Mouse (Mus musculus): ENCODE results near the gene Bpgm. TPM values are rescaled to one million over a fixed set of nuclear protein-coding genes. Genes with fewer than 3 reads are reported as not detected.

Gene Bpgm
- total and polyA plus RNA-seq, 2 experiments from 2014 or later = 51.4 to 80.6 TPM

- no peaks in the 10 kb centered on the region for H3K4me1 ChIP-seq (ENCODE audit: insufficient read depth, low read length)
- H3K9ac ChIP-seq (replicated peaks; ENCODE audit: low read length, poor library complexity, severe bottlenecking) = no peak overlapping the region
- DNase-seq (ENCODE audit: low spot score) = no peak
- H3K36me3 ChIP-seq (ENCODE audit: insufficient read depth, low read length) = no peaks in the 10 kb centered on the region
- H3K27me3 ChIP-seq (ENCODE audit: insufficient read depth, low read length) = no peaks in the 10 kb centered on the region
- H3K9me3 ChIP-seq (ENCODE audit: low read length) = no peaks in the 10 kb centered on the region
- no peak overlapping the region for H3K4me3 ChIP-seq (ENCODE audit: low read depth, low read length)
- no peak overlapping the region for H3K27ac ChIP-seq (ENCODE audit: low read depth, low read length)
- H3K4me2 ChIP-seq (ENCODE audit: low read depth, low read length, poor library complexity, severe bottlenecking) = no peak overlapping the region
- ATAC-seq (ENCODE audit: low FRiP score) = no peak
- 82% methylated on average over 5 of the region's 5 CpGs for WGBS
- TF ChIP-seq CTCF (IDR thresholded peaks at IDR 0.05) = no peak
These were observed 41.7 kb downstream of the Bpgm start for GRCm38 (mm10) chr6:34517750-34518149.

- TF ChIP-seq CTCF (IDR thresholded peaks at IDR 0.05) = no peak
- Histone ChIP-seq H3K9ac (replicated peaks; ENCODE audit: low read length, poor library complexity, severe bottlenecking) (no peak overlapping the region), H3K27me3 (ENCODE audit: insufficient read depth, low read length) (no peaks in the 10 kb centered on the region), H3K36me3 (ENCODE audit: insufficient read depth, low read length) (no peaks in the 10 kb centered on the region), H3K27ac (ENCODE audit: low read depth, low read length) (no peak overlapping the region), H3K4me3 (ENCODE audit: low read depth, low read length) (no peak overlapping the region), H3K4me1 (ENCODE audit: insufficient read depth, low read length) (no peaks in the 10 kb centered on the region), H3K4me2 (ENCODE audit: low read depth, low read length, poor library complexity, severe bottlenecking) (no peak overlapping the region), H3K9me3 (ENCODE audit: low read length) (no peaks in the 10 kb centered on the region)
- DNase-seq (ENCODE audit: low spot score) (no peak), ATAC-seq (ENCODE audit: low FRiP score) (no peak)
- 76% methylated on average over 1 of the region's 1 CpGs for WGBS
These were observed 43.1 kb downstream of the Bpgm start for GRCm38 (mm10) chr6:34519087-34519486.

GRCm38 (mm10) chr6:34520491-34520890 is 44.5 kb downstream of the Bpgm start:
- ATAC-seq (ENCODE audit: low FRiP score) (no peak), DNase-seq (ENCODE audit: low spot score) (no peak)
- 81% methylated on average over 2 of the region's 2 CpGs for WGBS
- no peak for TF ChIP-seq CTCF (IDR thresholded peaks at IDR 0.05)
- H3K9ac ChIP-seq (replicated peaks; ENCODE audit: low read length, poor library complexity, severe bottlenecking) = no peak overlapping the region
- H3K4me3 ChIP-seq (ENCODE audit: low read depth, low read length) = no peak overlapping the region
- no peak overlapping the region for H3K27ac ChIP-seq (ENCODE audit: low read depth, low read length)
- H3K27me3 ChIP-seq (ENCODE audit: insufficient read depth, low read length) = no peaks in the 10 kb centered on the region
- H3K36me3 ChIP-seq (ENCODE audit: insufficient read depth, low read length) = no peaks in the 10 kb centered on the region
- no peaks in the 10 kb centered on the region for H3K9me3 ChIP-seq (ENCODE audit: low read length)
- H3K4me2 ChIP-seq (ENCODE audit: low read depth, low read length, poor library complexity, severe bottlenecking) = no peak overlapping the region
- H3K4me1 ChIP-seq (ENCODE audit: insufficient read depth, low read length) = no peaks in the 10 kb centered on the region

- Histone ChIP-seq H3K9me3 (ENCODE audit: low read length) (no peaks in the 10 kb centered on the region), H3K36me3 (ENCODE audit: insufficient read depth, low read length) (no peaks in the 10 kb centered on the region), H3K27me3 (ENCODE audit: insufficient read depth, low read length) (no peaks in the 10 kb centered on the region), H3K27ac (ENCODE audit: low read depth, low read length) (no peak overlapping the region), H3K4me1 (ENCODE audit: insufficient read depth, low read length) (no peaks in the 10 kb centered on the region), H3K9ac (replicated peaks; ENCODE audit: low read length, poor library complexity, severe bottlenecking) (no peak overlapping the region), H3K4me2 (ENCODE audit: low read depth, low read length, poor library complexity, severe bottlenecking) (no peak overlapping the region), H3K4me3 (ENCODE audit: low read depth, low read length) (no peak overlapping the region)
- WGBS = 41% methylated on average over 6 of the region's 6 CpGs
- TF ChIP-seq CTCF (IDR thresholded peaks at IDR 0.05) = no peak
- ATAC-seq (ENCODE audit: low FRiP score) (no peak), DNase-seq (ENCODE audit: low spot score) (no peak)
These were observed 44.9 kb downstream of the Bpgm start for GRCm38 (mm10) chr6:34520912-34521311.

- Histone ChIP-seq H3K9ac (replicated peaks; ENCODE audit: low read length, poor library complexity, severe bottlenecking) (no peak overlapping the region), H3K9me3 (ENCODE audit: low read length) (no peaks in the 10 kb centered on the region), H3K4me1 (ENCODE audit: insufficient read depth, low read length) (no peaks in the 10 kb centered on the region), H3K4me3 (ENCODE audit: low read depth, low read length) (no peak overlapping the region), H3K4me2 (ENCODE audit: low read depth, low read length, poor library complexity, severe bottlenecking) (no peak overlapping the region), H3K27ac (ENCODE audit: low read depth, low read length) (no peak overlapping the region), H3K36me3 (ENCODE audit: insufficient read depth, low read length) (no peaks in the 10 kb centered on the region), H3K27me3 (ENCODE audit: insufficient read depth, low read length) (no peaks in the 10 kb centered on the region)
- WGBS = 79% methylated on average over 5 of the region's 5 CpGs
- no peak for TF ChIP-seq CTCF (IDR thresholded peaks at IDR 0.05)
- DNase-seq (ENCODE audit: low spot score) (no peak), ATAC-seq (ENCODE audit: low FRiP score) (no peak)
These were observed 47.5 kb downstream of the Bpgm start for GRCm38 (mm10) chr6:34523476-34523875.

GRCm38 (mm10) chr6:34525499-34525924 is 49.5 kb downstream of the Bpgm start:
- Histone ChIP-seq H3K27me3 (ENCODE audit: insufficient read depth, low read length) (no peaks in the 10 kb centered on the region), H3K9ac (replicated peaks; ENCODE audit: low read length, poor library complexity, severe bottlenecking) (no peak overlapping the region), H3K36me3 (ENCODE audit: insufficient read depth, low read length) (no peaks in the 10 kb centered on the region), H3K9me3 (ENCODE audit: low read length) (no peaks in the 10 kb centered on the region), H3K4me3 (ENCODE audit: low read depth, low read length) (no peak overlapping the region), H3K4me1 (ENCODE audit: insufficient read depth, low read length) (no peaks in the 10 kb centered on the region), H3K27ac (ENCODE audit: low read depth, low read length) (no peak overlapping the region), H3K4me2 (ENCODE audit: low read depth, low read length, poor library complexity, severe bottlenecking) (no peak overlapping the region)
- no peak for DNase-seq (ENCODE audit: low spot score)
- 74% methylated on average over 1 of the region's 1 CpGs for WGBS
- no peak for TF ChIP-seq CTCF (IDR thresholded peaks at IDR 0.05)
- no peak for ATAC-seq (ENCODE audit: low FRiP score)
